Mouse (Mus musculus) bone marrow macrophage, adult 2 months (primary cell): ENCODE results near the gene Ncoa3. TPM values are rescaled to one million over a fixed set of nuclear protein-coding genes. Genes with fewer than 3 reads are reported as not detected.

Experiments used
- H3K27ac ChIP-seq: 2 replicates; pipeline ENCODE4 v1.5.1; 2012; ENCODE audit warnings: low read depth, low read length; ENCODE audit not compliant: insufficient read depth
- H3K4me1 ChIP-seq: 2 replicates; pipeline ENCODE4 v1.6.1; 2012; ENCODE audit warnings: low read length; ENCODE audit not compliant: control insufficient read depth, insufficient read depth
- H3K4me3 ChIP-seq: 2 replicates; pipeline ENCODE4 v1.5.1; 2012; ENCODE audit warnings: mild to moderate bottlenecking, low read length, moderate library complexity; ENCODE audit not compliant: insufficient read depth
- CTCF ChIP-seq: IDR thresholded peaks from 2 replicates; pipeline ENCODE4 v1.5.1; 2012; ENCODE audit warnings: low read depth, mild to moderate bottlenecking, low read length, moderate library complexity
- POLR2A ChIP-seq: IDR thresholded peaks from 2 replicates; pipeline ENCODE4 v1.6.1; 2012; ENCODE audit warnings: mild to moderate bottlenecking, low read depth, low read length, borderline replicate concordance
- polyA plus RNA-seq: library from polyadenylated mRNA; stranded (reverse); fragments of >200 nt; gene quantifications from 2 replicates; pipeline ENCODE4 v1.2.4, GENCODE M21; 2012; ENCODE audit not compliant: missing spikeins, insufficient read depth, insufficient read length

Ncoa3 gene
- polyA plus RNA-seq, 1 experiment = 119 TPM

GRCm38 (mm10) chr2:166012145-166012544 lies 19.7 kb downstream of the Ncoa3 start:
- H3K4me3 ChIP-seq = peak overlapping the region; percentile 2; the same call in 1 of the 2 replicates
- H3K27ac ChIP-seq = peak overlapping the region; percentile 23; the same call in 1 of the 2 replicates
- H3K4me1 ChIP-seq = peaks cover 54% of the 10 kb centered on the region
- no peak for TF ChIP-seq CTCF
- TF ChIP-seq POLR2A = no peak

- Histone ChIP-seq H3K4me1 (peaks cover 65% of the 10 kb centered on the region), H3K4me3 (no peak overlapping the region), H3K27ac (no peak overlapping the region)
- TF ChIP-seq CTCF = no peak
- no peak for TF ChIP-seq POLR2A
Measured at GRCm38 (mm10) chr2:166018769-166019168, 26.3 kb downstream of the Ncoa3 start.

- no peak for TF ChIP-seq POLR2A
- no peak for TF ChIP-seq CTCF
- Histone ChIP-seq H3K4me3 (no peak overlapping the region), H3K27ac (no peak overlapping the region), H3K4me1 (peaks cover 70% of the 10 kb centered on the region)
Measured at GRCm38 (mm10) chr2:166020026-166020425, 27.6 kb downstream of the Ncoa3 start.

- H3K4me3 ChIP-seq = no peak overlapping the region
- TF ChIP-seq POLR2A (no peak), CTCF (no peak)
- H3K4me1 ChIP-seq = peaks cover 74% of the 10 kb centered on the region
- peak overlapping the region; percentile 58 for H3K27ac ChIP-seq
Measured at GRCm38 (mm10) chr2:166021073-166021610, 28.7 kb downstream of the Ncoa3 start.

GRCm38 (mm10) chr2:166021642-166022041 lies 29.2 kb downstream of the Ncoa3 start:
- Histone ChIP-seq H3K27ac (no peak overlapping the region), H3K4me3 (no peak overlapping the region), H3K4me1 (peaks cover 75% of the 10 kb centered on the region)
- TF ChIP-seq CTCF (no peak), POLR2A (no peak)

GRCm38 (mm10) chr2:166022327-166022726 lies 29.9 kb downstream of the Ncoa3 start:
- H3K27ac ChIP-seq = no peak overlapping the region
- TF ChIP-seq POLR2A (no peak), CTCF (no peak)
- peaks cover 76% of the 10 kb centered on the region for H3K4me1 ChIP-seq
- H3K4me3 ChIP-seq = no peak overlapping the region

- no peak overlapping the region for H3K27ac ChIP-seq
- H3K4me3 ChIP-seq = no peak overlapping the region
- peaks cover 71% of the 10 kb centered on the region for H3K4me1 ChIP-seq
- no peak for TF ChIP-seq POLR2A
- no peak for TF ChIP-seq CTCF
Measured at GRCm38 (mm10) chr2:166024079-166024478, 31.6 kb downstream of the Ncoa3 start.

- no peak overlapping the region for H3K4me3 ChIP-seq
- H3K4me1 ChIP-seq = peaks cover 69% of the 10 kb centered on the region
- TF ChIP-seq CTCF = no peak
- TF ChIP-seq POLR2A = no peak
- H3K27ac ChIP-seq = no peak overlapping the region
Measured at GRCm38 (mm10) chr2:166024621-166025020, 32.2 kb downstream of the Ncoa3 start.

GRCm38 (mm10) chr2:166025943-166026342 lies 33.5 kb downstream of the Ncoa3 start:
- Histone ChIP-seq H3K4me1 (peaks cover 59% of the 10 kb centered on the region), H3K27ac (no peak overlapping the region), H3K4me3 (no peak overlapping the region)
- TF ChIP-seq CTCF (no peak), POLR2A (no peak)

GRCm38 (mm10) chr2:166027834-166028233 lies 35.4 kb downstream of the Ncoa3 start:
- Histone ChIP-seq H3K4me3 (no peak overlapping the region), H3K4me1 (peaks cover 60% of the 10 kb centered on the region), H3K27ac (0 out of 2 replicates have a peak overlapping the region, but pooled peaks have one; percentile 1)
- TF ChIP-seq CTCF (no peak), POLR2A (no peak)
